Mouse (Mus musculus) stomach, embryonic 14.5 days (tissue): Measurements from ENCODE around the gene Kirrel3. TPM values are rescaled to one million over a fixed set of nuclear protein-coding genes. Genes with fewer than 3 reads are reported as not detected.

Source experiments
- ATAC-seq: fragments of 200-750 bp; cut with Nextera tagmentation; 2 replicates; pipeline ENCODE4 v1.8.0; 2017; ENCODE audit warnings: low read depth, moderate TSS enrichment; ENCODE audit not compliant: insufficient number of reproducible peaks, insufficient read depth, low FRiP score
- H3K27ac ChIP-seq: fragments of 300-500 bp; sonication (generic); 2 replicates; pipeline ENCODE4 v1.5.1; 2014; ENCODE audit warnings: mild to moderate bottlenecking, low read length, moderate library complexity, mixed read lengths
- H3K27me3 ChIP-seq: fragments of 300-500 bp; sonication (generic); 2 replicates; pipeline ENCODE4 v1.6.1; 2014; ENCODE audit warnings: low read length, control low read depth, mixed read lengths; ENCODE audit not compliant: control insufficient read depth, insufficient read depth
- H3K36me3 ChIP-seq: fragments of 300-500 bp; sonication (generic); 2 replicates; pipeline ENCODE4 v1.6.1; 2014; ENCODE audit warnings: mild to moderate bottlenecking, control low read depth, low read length, moderate library complexity, mixed read lengths; ENCODE audit not compliant: control insufficient read depth, insufficient read depth
- H3K4me1 ChIP-seq: fragments of 300-500 bp; sonication (generic); 2 replicates; pipeline ENCODE4 v1.6.1; 2014; ENCODE audit warnings: low read length, control low read depth, mixed read lengths; ENCODE audit not compliant: control insufficient read depth, insufficient read depth
- H3K4me2 ChIP-seq: fragments of 300-500 bp; sonication (generic); replicated peaks from 2 replicates; pipeline ENCODE4 v1.6.1; 2014; ENCODE audit warnings: low read depth, low read length, control low read depth
- H3K4me3 ChIP-seq: fragments of 300-500 bp; sonication (generic); 2 replicates; pipeline ENCODE4 v1.5.1; 2014; ENCODE audit warnings: low read depth, low read length, control low read depth
- H3K9ac ChIP-seq: fragments of 300-500 bp; sonication (generic); replicated peaks from 2 replicates; pipeline ENCODE4 v1.6.1; 2014; ENCODE audit warnings: low read depth, mild to moderate bottlenecking, control low read depth, low read length, moderate library complexity, mixed read lengths
- H3K9me3 ChIP-seq: fragments of 300-500 bp; sonication (generic); 2 replicates; pipeline ENCODE4 v1.6.1; 2016; ENCODE audit warnings: low read depth, low read length, control low read depth; ENCODE audit not compliant: control insufficient read depth
- WGBS: fragments of 180-500 bp; shearing (Covaris S2); extraction: QIAGEN DNeasy Blood & Tissue Kit; methylation state at CpG from one replicate; pipeline ENCODE4 v1.1.7; 2014; 5-methylcytosine and 5-hydroxymethylcytosine counted together
- polyA plus RNA-seq: library from polyadenylated mRNA; unstranded; fragments of >200 nt; fragmentation: Nextera tagmentation; extraction: Ambion mirVana; gene quantifications from 2 replicates; pipeline ENCODE4 v1.2.1, GENCODE M21; 2014

Gene Kirrel3
- polyA plus RNA-seq, 1 experiment from 2014 or later, result 6.3 TPM

DNA sequence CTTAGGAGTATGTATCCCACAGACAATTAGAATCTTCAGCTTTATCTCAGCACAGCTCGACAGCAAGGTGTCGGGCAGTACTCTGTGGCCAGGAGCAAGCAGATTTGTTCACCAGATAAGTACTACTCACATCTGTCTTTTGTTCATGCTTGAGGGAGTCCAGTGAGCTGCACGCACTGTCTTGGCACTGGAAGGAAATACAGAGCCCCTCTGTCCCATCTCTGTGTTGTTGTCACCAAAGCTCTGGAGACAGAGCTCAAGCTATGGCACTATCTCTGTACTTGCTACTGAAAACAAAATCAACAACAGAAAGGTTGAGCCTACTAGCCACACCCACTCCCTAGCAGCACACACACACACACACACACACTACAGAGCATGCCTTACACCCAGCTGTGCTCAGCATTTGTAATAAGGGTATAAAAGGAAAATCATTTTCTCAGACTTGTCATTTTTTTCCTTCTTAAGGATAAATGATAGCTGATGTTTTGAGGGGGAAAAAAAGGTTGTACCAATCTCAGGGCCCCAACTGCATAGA is 106.4 kb downstream of the Kirrel3 start:
- 42% methylated on average over 3 of the region's 3 CpGs for WGBS
- H3K27me3 ChIP-seq, result no peaks in the 10 kb centered on the region
- ATAC-seq, result no peak
- H3K9ac ChIP-seq, result no peak overlapping the region
- H3K27ac ChIP-seq, result no peak overlapping the region
- no peaks in the 10 kb centered on the region for H3K4me1 ChIP-seq
- H3K36me3 ChIP-seq, result no peaks in the 10 kb centered on the region
- no peaks in the 10 kb centered on the region for H3K9me3 ChIP-seq
- H3K4me3 ChIP-seq, result no peak overlapping the region
- H3K4me2 ChIP-seq, result no peak overlapping the region

DNA sequence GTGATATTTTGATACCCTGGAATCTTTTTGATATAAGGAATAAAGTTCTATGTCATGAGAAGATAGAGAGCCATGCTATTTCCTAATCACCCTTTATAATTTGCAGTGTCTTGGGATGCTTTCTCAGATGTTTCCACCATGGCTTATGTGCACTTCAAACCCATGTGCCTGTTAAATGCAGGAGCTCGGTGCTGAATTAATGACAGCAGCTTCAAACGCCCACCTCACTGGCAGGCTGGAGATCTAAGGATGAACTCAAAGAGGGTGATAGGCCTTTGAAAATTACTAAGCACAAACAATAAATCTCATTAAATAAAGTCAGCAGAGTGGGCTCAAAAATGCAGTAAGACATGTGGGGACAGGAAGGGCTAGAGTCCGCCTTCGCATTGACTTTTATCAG is 108.2 kb downstream of the Kirrel3 start:
- ATAC-seq, result no peak
- no peak overlapping the region for H3K27ac ChIP-seq
- 65% methylated on average over 4 of the region's 4 CpGs for WGBS
- H3K27me3 ChIP-seq, result no peaks in the 10 kb centered on the region
- H3K9me3 ChIP-seq, result no peaks in the 10 kb centered on the region
- no peaks in the 10 kb centered on the region for H3K4me1 ChIP-seq
- H3K9ac ChIP-seq, result no peak overlapping the region
- H3K4me3 ChIP-seq, result no peak overlapping the region
- no peak overlapping the region for H3K4me2 ChIP-seq
- no peaks in the 10 kb centered on the region for H3K36me3 ChIP-seq

DNA sequence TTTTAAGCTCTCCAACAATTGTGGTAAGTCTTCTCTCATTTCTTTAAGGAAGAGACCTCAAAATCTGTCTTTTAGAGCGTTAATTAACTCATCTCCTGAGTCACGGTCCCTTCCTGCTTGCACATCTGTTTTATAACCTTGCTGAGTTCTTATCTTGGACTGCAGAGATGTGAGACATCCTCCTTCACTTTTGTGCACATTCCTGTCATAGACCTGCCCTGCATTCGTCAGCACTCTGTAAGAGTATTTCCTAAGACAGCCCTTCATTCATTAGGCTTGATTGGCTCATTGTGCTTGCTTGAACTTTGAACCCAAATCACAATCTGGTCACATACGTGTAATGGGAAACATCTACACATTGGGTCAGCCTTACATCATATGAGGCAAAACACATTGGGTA is 114.6 kb downstream of the Kirrel3 start:
- WGBS, result 69% methylated on average over 4 of the region's 4 CpGs
- Histone ChIP-seq H3K27ac (no peak overlapping the region), H3K27me3 (no peaks in the 10 kb centered on the region), H3K9me3 (no peaks in the 10 kb centered on the region), H3K4me3 (no peak overlapping the region), H3K36me3 (no peaks in the 10 kb centered on the region), H3K4me1 (no peaks in the 10 kb centered on the region), H3K4me2 (no peak overlapping the region), H3K9ac (no peak overlapping the region)
- no peak for ATAC-seq

DNA sequence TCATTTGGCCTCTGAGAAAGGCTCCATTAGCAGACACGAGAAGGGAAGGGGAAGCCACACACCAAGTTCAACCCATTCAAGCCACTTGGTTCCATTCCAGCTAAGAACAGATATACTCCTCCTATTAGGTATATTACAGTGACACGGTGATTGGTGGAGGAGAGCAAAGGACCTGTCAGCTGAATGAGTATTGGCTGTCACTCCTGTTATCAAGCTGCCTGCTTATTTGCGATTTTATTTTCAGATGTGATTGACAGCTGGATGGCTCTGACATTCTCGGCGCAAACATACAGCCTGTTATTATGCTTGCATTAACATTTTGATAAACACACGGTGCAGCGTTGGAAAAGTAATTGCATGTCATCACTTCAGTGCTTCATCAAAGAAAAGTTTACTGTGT is 118.1 kb downstream of the Kirrel3 start:
- Histone ChIP-seq H3K4me2 (no peak overlapping the region), H3K36me3 (no peaks in the 10 kb centered on the region), H3K4me1 (no peaks in the 10 kb centered on the region), H3K27ac (no peak overlapping the region), H3K9ac (no peak overlapping the region), H3K9me3 (no peaks in the 10 kb centered on the region), H3K4me3 (no peak overlapping the region), H3K27me3 (no peaks in the 10 kb centered on the region)
- 73% methylated on average over 7 of the region's 7 CpGs for WGBS
- no peak for ATAC-seq

DNA sequence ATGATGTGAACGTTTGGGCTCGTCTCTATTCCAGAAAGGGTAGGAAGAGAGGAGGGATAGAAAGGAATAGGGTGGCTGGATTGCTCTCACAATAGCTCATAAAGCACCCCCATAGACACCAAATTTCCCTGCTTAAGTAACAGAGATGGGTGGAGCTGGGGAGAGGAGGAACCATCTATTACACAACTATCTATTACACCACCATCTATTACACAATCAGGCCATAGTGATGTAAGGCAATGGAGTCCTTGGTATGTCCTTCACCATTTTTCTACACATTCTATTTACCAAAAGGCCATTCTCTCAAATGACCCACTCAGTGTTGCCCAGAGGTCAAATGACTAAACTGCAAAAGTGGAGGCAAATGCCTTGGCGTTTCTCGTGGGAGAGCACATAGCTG is 119.2 kb downstream of the Kirrel3 start:
- Histone ChIP-seq H3K27ac (no peak overlapping the region), H3K4me3 (no peak overlapping the region), H3K27me3 (no peaks in the 10 kb centered on the region), H3K4me2 (no peak overlapping the region), H3K9ac (no peak overlapping the region), H3K36me3 (no peaks in the 10 kb centered on the region), H3K4me1 (no peaks in the 10 kb centered on the region), H3K9me3 (no peaks in the 10 kb centered on the region)
- WGBS, result 72% methylated on average over 4 of the region's 4 CpGs
- ATAC-seq, result no peak

DNA sequence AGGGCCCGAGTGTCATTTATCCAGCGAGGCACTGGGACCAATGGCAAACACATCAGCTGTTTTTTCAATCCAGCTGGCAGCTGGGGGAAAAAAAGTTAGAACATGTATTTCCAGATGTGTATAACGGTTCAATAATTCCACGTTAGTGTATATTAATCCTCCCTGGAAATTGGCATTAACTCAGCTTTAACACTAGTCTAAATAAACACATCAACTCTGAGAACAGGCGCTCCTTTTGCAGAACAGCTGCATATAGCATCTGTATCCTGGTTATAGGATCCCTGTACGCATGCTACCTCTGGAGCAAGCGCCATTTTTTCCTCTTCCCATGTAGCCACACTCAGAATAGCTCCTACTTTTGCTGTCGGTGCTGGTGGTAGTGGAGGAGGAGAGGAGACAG is 119.8 kb downstream of the Kirrel3 start:
- 51% methylated on average over 8 of the region's 8 CpGs for WGBS
- no peak overlapping the region for H3K9ac ChIP-seq
- no peak overlapping the region for H3K4me2 ChIP-seq
- no peaks in the 10 kb centered on the region for H3K4me1 ChIP-seq
- no peaks in the 10 kb centered on the region for H3K27me3 ChIP-seq
- no peak overlapping the region for H3K4me3 ChIP-seq
- H3K9me3 ChIP-seq, result no peaks in the 10 kb centered on the region
- H3K27ac ChIP-seq, result no peak overlapping the region
- ATAC-seq, result no peak
- no peaks in the 10 kb centered on the region for H3K36me3 ChIP-seq

DNA sequence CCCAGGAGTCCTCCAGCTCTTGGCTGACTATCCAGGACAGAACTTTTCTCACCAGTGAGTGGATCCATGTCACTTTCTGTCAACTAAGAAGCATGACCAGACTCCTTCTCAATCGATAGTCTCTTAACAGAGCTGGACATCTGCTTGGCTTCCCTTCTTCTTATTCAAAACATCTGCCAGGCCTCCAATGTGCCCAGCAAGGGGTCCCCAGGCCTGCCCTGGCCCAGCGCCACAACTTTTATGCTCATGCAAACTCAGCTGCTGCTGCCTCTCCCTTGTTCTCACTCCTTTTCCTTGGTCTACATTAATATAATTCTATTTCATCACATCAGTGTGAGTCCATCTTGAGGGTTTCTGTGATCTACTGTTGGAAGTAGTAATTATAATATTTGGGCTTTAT is 122.3 kb downstream of the Kirrel3 start:
- 75% methylated on average over 2 of the region's 2 CpGs for WGBS
- no peak overlapping the region for H3K4me2 ChIP-seq
- no peaks in the 10 kb centered on the region for H3K9me3 ChIP-seq
- H3K27me3 ChIP-seq, result no peaks in the 10 kb centered on the region
- no peak overlapping the region for H3K4me3 ChIP-seq
- no peak overlapping the region for H3K27ac ChIP-seq
- H3K4me1 ChIP-seq, result no peaks in the 10 kb centered on the region
- no peak for ATAC-seq
- H3K9ac ChIP-seq, result no peak overlapping the region
- no peaks in the 10 kb centered on the region for H3K36me3 ChIP-seq

DNA sequence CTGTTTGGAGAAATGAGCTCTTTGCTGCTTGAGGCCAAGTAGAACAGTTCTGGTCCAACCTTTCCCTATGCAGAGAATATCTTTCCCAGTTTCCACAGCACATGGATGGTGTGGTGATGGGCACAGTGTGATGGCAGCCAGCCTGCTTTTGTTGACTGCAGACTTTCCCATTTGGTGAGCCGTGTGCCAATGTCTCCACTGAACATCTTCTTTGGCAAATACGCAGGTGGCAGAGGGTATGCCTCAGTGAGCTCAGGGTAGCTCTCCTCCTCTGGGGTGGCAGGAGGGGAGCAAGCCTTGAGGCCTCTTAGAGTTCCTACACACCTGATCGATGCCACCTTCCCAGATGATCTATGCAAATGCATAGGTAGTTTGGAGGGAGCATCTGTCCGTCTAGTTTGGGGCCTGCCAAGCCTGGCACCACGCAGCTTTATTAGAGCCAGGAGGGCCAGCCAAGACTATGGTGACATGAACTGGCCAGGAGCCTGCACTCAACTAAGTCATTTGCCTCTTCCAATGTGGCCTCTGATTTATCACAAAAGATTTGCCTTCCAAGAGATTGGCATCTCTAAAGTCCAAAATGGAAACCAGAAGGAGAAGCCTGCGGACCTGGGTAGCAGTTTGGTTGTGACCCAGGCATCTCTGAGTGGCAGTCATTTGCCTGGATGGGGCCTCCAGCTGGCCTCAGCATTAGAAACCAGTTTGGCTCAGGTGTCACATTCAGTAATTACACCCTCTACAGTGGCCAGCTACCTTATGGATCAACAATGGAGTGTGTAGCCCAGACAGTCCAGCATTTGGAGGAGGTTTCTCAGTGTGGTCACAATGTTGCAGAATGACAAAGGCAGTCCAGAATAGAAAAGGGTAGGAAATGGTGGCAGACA is 127.4 kb downstream of the Kirrel3 start:
- Histone ChIP-seq H3K27ac (no peak overlapping the region), H3K9ac (no peak overlapping the region), H3K4me3 (no peak overlapping the region), H3K9me3 (no peaks in the 10 kb centered on the region), H3K27me3 (no peaks in the 10 kb centered on the region), H3K36me3 (no peaks in the 10 kb centered on the region), H3K4me2 (no peak overlapping the region), H3K4me1 (no peaks in the 10 kb centered on the region)
- WGBS, result 92% methylated on average over 6 of the region's 6 CpGs
- no peak for ATAC-seq

DNA sequence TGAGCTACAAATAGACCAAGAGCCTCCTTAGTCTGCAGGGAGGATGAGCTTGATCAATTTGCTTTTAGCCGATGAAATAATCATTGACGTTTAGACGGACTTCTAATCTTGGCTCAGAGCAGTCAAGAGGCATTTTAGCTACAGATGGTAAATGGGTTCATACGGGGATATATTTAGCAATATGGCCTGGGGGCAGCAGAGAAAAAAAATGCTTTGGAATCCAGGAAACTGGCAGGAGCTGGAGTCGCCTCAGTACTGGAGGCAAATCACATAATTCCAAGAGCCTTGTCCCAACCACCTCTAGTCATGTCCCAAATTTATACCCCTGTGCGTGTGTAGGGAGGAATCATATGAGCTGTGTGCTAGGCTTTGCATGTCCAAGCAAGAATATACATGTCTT is 132.4 kb downstream of the Kirrel3 start:
- H3K27ac ChIP-seq, result no peak overlapping the region
- no peak overlapping the region for H3K9ac ChIP-seq
- no peaks in the 10 kb centered on the region for H3K9me3 ChIP-seq
- no peak overlapping the region for H3K4me3 ChIP-seq
- no peak for ATAC-seq
- H3K4me2 ChIP-seq, result no peak overlapping the region
- no peaks in the 10 kb centered on the region for H3K27me3 ChIP-seq
- H3K4me1 ChIP-seq, result no peaks in the 10 kb centered on the region
- WGBS, result 66% methylated on average over 6 of the region's 6 CpGs
- no peaks in the 10 kb centered on the region for H3K36me3 ChIP-seq
